Mouse (Mus musculus) kidney, adult 2 months (tissue): Measurements from ENCODE around the gene Apeh.

Source experiments
- CTCF ChIP-seq: fragments of 200-500 bp; conservative IDR thresholded peaks from 2 replicates; pipeline ENCODE4 v1.5.1; 2011; ENCODE audit warnings: low read depth, mild to moderate bottlenecking, control low read depth, low read length, moderate library complexity, mixed read lengths; ENCODE audit not compliant: insufficient read depth, insufficient read length
- POLR2A ChIP-seq: fragments of 200-500 bp; IDR thresholded peaks from one replicate; pipeline ENCODE4 v1.6.1; 2011; ENCODE audit warnings: low read depth, low read length, control low read depth

DNA sequence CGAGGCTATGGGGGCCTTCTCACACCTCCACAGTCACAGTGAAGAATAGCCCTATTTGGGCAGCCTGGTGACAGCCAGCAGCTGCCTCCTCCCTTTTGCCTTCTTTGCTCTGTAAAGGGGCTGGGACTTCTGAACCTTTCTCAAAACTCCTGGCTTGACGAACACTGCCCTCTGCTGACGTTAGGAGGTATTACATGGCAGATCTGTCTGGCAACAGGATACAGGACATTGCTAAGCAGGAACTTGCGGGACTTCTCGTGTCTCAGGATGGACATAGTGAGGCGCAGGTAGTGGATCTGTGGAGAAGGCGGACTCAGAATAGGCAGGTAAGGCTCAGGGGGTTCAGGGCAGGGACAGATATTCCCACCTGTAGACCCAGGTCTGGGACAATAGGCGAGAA lies 26.5 kb downstream of the Apeh start:
- TF ChIP-seq CTCF (peak; percentile 96), POLR2A (no peak)
